Mouse (Mus musculus) embryonic facial prominence, embryonic 12.5 days (tissue): ENCODE data around the gene Cdc42ep2. TPM values are rescaled to one million over a fixed set of nuclear protein-coding genes. Genes with fewer than 3 reads are reported as not detected.

Experiments used
- ATAC-seq: fragments of 200-750 bp; cut with Nextera tagmentation; 2 replicates; pipeline ENCODE4 v1.8.0; 2017; ENCODE audit not compliant: insufficient number of reproducible peaks, insufficient read depth, low FRiP score, low TSS enrichment
- H3K27ac ChIP-seq: fragments of 300-500 bp; sonication (generic); 2 replicates; pipeline ENCODE4 v1.5.1; 2016; ENCODE audit warnings: mild to moderate bottlenecking
- H3K27me3 ChIP-seq: fragments of 300-500 bp; sonication (generic); 2 replicates; pipeline ENCODE4 v1.6.1; 2016; ENCODE audit warnings: mild to moderate bottlenecking, moderate library complexity
- H3K36me3 ChIP-seq: fragments of 300-500 bp; sonication (generic); 2 replicates; pipeline ENCODE4 v1.6.1; 2016; ENCODE audit warnings: mild to moderate bottlenecking
- H3K4me1 ChIP-seq: fragments of 300-500 bp; sonication (generic); 2 replicates; pipeline ENCODE4 v1.6.1; 2016
- H3K4me2 ChIP-seq: fragments of 300-500 bp; sonication (generic); replicated peaks from 2 replicates; pipeline ENCODE4 v1.6.1; 2016; ENCODE audit warnings: mild to moderate bottlenecking, moderate library complexity
- H3K4me3 ChIP-seq: fragments of 300-500 bp; sonication (generic); 2 replicates; pipeline ENCODE4 v1.5.1; 2016; ENCODE audit warnings: mild to moderate bottlenecking
- H3K9ac ChIP-seq: fragments of 300-500 bp; sonication (generic); 2 replicates; pipeline ENCODE4 v1.6.1; 2016; ENCODE audit warnings: mild to moderate bottlenecking, moderate library complexity
- H3K9me3 ChIP-seq: fragments of 300-500 bp; sonication (generic); 2 replicates; pipeline ENCODE4 v1.6.1; 2016; ENCODE audit warnings: mild to moderate bottlenecking, moderate library complexity
- WGBS: fragments of 180-500 bp; shearing (Covaris S2); methylation state at CpG from one replicate; pipeline ENCODE4 v1.1.7; 2016; 5-methylcytosine and 5-hydroxymethylcytosine counted together
- polyA plus RNA-seq: library from polyadenylated mRNA; unstranded; fragments of >200 nt; fragmentation: Nextera tagmentation; extraction: Ambion mirVana; gene quantifications from 2 replicates; pipeline ENCODE4 v1.2.1, GENCODE M21; 2016

Cdc42ep2 gene
- polyA plus RNA-seq, 1 experiment from 2014 or later, result 4.2 TPM

DNA sequence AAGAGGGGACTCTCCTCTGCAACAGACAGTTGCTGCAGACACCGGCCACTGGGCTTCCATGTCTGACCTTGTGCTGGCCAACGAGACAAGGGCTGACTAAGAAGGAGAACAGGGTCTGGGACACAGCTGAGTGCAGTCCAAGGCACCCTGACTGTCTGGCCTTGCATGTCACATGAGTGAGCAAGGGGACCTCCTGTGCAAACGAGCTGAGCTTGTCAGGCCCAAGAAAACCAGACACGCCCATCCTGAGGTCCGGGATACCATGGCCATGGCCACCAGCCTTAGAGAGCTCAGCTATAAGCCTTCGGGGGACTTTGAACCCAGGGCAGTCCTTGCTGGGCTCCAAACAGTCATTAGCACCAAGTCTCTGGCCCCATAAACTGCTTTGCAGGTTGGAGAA is 56.5 kb downstream of the Cdc42ep2 start:
- peaks cover 72% of the 10 kb centered on the region for H3K36me3 ChIP-seq
- ATAC-seq, result no peak

More for the DNA sequence above, 56.5 kb downstream of the Cdc42ep2 start:
- 87% methylated on average over 6 of the region's 6 CpGs for WGBS
- H3K4me2 ChIP-seq, result no peak overlapping the region
- peaks cover 14% of the 10 kb centered on the region for H3K4me1 ChIP-seq
- no peaks in the 10 kb centered on the region for H3K9me3 ChIP-seq
- no peak overlapping the region for H3K4me3 ChIP-seq
- no peak overlapping the region for H3K9ac ChIP-seq
- no peak overlapping the region for H3K27ac ChIP-seq
- no peaks in the 10 kb centered on the region for H3K27me3 ChIP-seq

Other genes with a start within 250 kb of the Cdc42ep2 start
- gene Map3k11, start 236.1 kb downstream of the Cdc42ep2 start, polyA plus RNA-seq, result 24.7 and 26.0 TPM in 2 replicates
- gene Pcnx3, start 235.9 kb downstream of the Cdc42ep2 start, polyA plus RNA-seq, result 33.1 and 37.9 TPM in 2 replicates
- gene Kcnk7, start 220.4 kb downstream of the Cdc42ep2 start, polyA plus RNA-seq, result 0.24 TPM in 1 of 2 replicates, not detected in the other
- gene Ehbp1l1, start 198.5 kb downstream of the Cdc42ep2 start, polyA plus RNA-seq, result 14.4 TPM in 2 replicates
- 143 and 150 TPM in 2 replicates for gene Fam89b, start 195.2 kb downstream of the Cdc42ep2 start, polyA plus RNA-seq
- gene Ltbp3, start 183.9 kb downstream of the Cdc42ep2 start, polyA plus RNA-seq, result 25.3 and 27.0 TPM in 2 replicates
- 78.8 and 80.0 TPM in 2 replicates for gene Scyl1, start 153.4 kb downstream of the Cdc42ep2 start, polyA plus RNA-seq
- 35.3 and 41.4 TPM in 2 replicates for gene Frmd8, start 49.5 kb downstream of the Cdc42ep2 start, polyA plus RNA-seq
- 2.0 and 3.1 TPM in 2 replicates for gene Slc25a45, start 47.0 kb downstream of the Cdc42ep2 start, polyA plus RNA-seq
- 5.3 and 6.3 TPM in 2 replicates for gene Tigd3, start 30.7 kb downstream of the Cdc42ep2 start, polyA plus RNA-seq
- gene Dpf2, start 11.8 kb downstream of the Cdc42ep2 start, polyA plus RNA-seq, result 192 and 207 TPM in 2 replicates
- gene Pola2, start 39.4 kb upstream of the Cdc42ep2 start, polyA plus RNA-seq, result 80.5 and 82.9 TPM in 2 replicates
- not detected in 2 replicates for gene Slc22a20, start 61.3 kb upstream of the Cdc42ep2 start, polyA plus RNA-seq
- gene Capn1, start 91.1 kb upstream of the Cdc42ep2 start, polyA plus RNA-seq, result 7.0 and 7.7 TPM in 2 replicates
- gene Syvn1, start 121.8 kb upstream of the Cdc42ep2 start, polyA plus RNA-seq, result 26.4 and 29.8 TPM in 2 replicates
- 79.3 and 79.4 TPM in 2 replicates for gene Mrpl49, start 133.0 kb upstream of the Cdc42ep2 start, polyA plus RNA-seq
- 703 and 704 TPM in 2 replicates for gene Fau, start 133.0 kb upstream of the Cdc42ep2 start, polyA plus RNA-seq
- 38.1 and 39.3 TPM in 2 replicates for gene Znhit2, start 136.4 kb upstream of the Cdc42ep2 start, polyA plus RNA-seq
- gene Tm7sf2, start 143.6 kb upstream of the Cdc42ep2 start, polyA plus RNA-seq, result 31.9 and 33.2 TPM in 2 replicates
- gene Vps51, start 152.4 kb upstream of the Cdc42ep2 start, polyA plus RNA-seq, result 76.0 and 78.4 TPM in 2 replicates
- gene Tmem262, start 155.2 kb upstream of the Cdc42ep2 start, polyA plus RNA-seq, result not detected in 2 replicates
- 1.2 and 2.0 TPM in 2 replicates for gene Gm28374, start 157.4 kb upstream of the Cdc42ep2 start, polyA plus RNA-seq
- 75.5 and 80.8 TPM in 2 replicates for gene Zfpl1, start 160.1 kb upstream of the Cdc42ep2 start, polyA plus RNA-seq
- 40.6 TPM in 2 replicates for gene Cdca5, start 160.2 kb upstream of the Cdc42ep2 start, polyA plus RNA-seq
- 0.43 and 0.50 TPM in 2 replicates for gene AC131692.1, start 169.6 kb upstream of the Cdc42ep2 start, polyA plus RNA-seq
- gene Naaladl1, start 181.0 kb upstream of the Cdc42ep2 start, polyA plus RNA-seq, result 0.55 and 0.64 TPM in 2 replicates
- 55.6 and 58.8 TPM in 2 replicates for gene Sac3d1, start 193.8 kb upstream of the Cdc42ep2 start, polyA plus RNA-seq
- 33.6 and 35.8 TPM in 2 replicates for gene Snx15, start 203.5 kb upstream of the Cdc42ep2 start, polyA plus RNA-seq
- not detected in 2 replicates for gene Batf2, start 216.2 kb upstream of the Cdc42ep2 start, polyA plus RNA-seq
- 100 and 102 TPM in 2 replicates for gene Arl2, start 216.7 kb upstream of the Cdc42ep2 start, polyA plus RNA-seq